Mouse (Mus musculus) CH12.LX (cell line): Measurements from ENCODE around the gene Zmynd15. TPM values are rescaled to one million over a fixed set of nuclear protein-coding genes. Genes with fewer than 3 reads are reported as not detected.

Experiments used
- DNase-seq: peaks from one replicate; pipeline ENCODE4 v3.0.0-alpha.2; 2013; ENCODE audit errors: extremely low read depth
- H3K27ac ChIP-seq: 2 replicates; pipeline ENCODE4 v1.5.1; 2012; ENCODE audit warnings: low read depth, mild to moderate bottlenecking, control low read depth, moderate library complexity; ENCODE audit not compliant: insufficient read depth
- H3K27me3 ChIP-seq: replicated peaks from 2 replicates; pipeline ENCODE3; 2012; ENCODE audit warnings: inconsistent platforms
- H3K36me3 ChIP-seq, 2 experiments: replicated peaks in 1 of 2; 2 replicates each; pipeline versions ENCODE3 to v1.6.1; 2012; ENCODE audit warnings: inconsistent platforms in 1 of 2, low read length in 1 of 2, mild to moderate bottlenecking in 1 of 2, mixed read lengths in 1 of 2, moderate library complexity in 1 of 2; ENCODE audit not compliant: control insufficient read depth in 1 of 2, insufficient read depth in 1 of 2
- H3K4me1 ChIP-seq, 2 experiments: 2 replicates each; pipeline ENCODE4 v1.6.1; 2012; ENCODE audit warnings: inconsistent platforms in 1 of 2, moderate library complexity in 1 of 2; ENCODE audit not compliant: insufficient read depth in 2 of 2, control insufficient read depth in 1 of 2
- H3K4me2 ChIP-seq: 2 replicates; pipeline ENCODE4 v1.6.1; 2012; ENCODE audit warnings: low read depth, mild to moderate bottlenecking, control low read depth; ENCODE audit not compliant: poor library complexity, insufficient read depth, severe bottlenecking
- H3K4me3 ChIP-seq, 3 experiments: fragments of 150-350 bp in 1 of 3; sonication (generic) in 1 of 3; replicated peaks in 1 of 3; 2 replicates each; pipeline versions ENCODE3 to v1.5.1; 2011 to 2012; ENCODE audit warnings: low read depth in 2 of 3, low read length in 2 of 3, mild to moderate bottlenecking in 2 of 3, moderate library complexity in 2 of 3, control low read depth in 1 of 3, improper control_type of control experiment in 1 of 3, inconsistent platforms in 1 of 3, mixed read lengths in 1 of 3; ENCODE audit not compliant: poor library complexity in 1 of 3
- H3K79me2 ChIP-seq: replicated peaks from 2 replicates; pipeline ENCODE4 v1.6.1; 2012; ENCODE audit warnings: mild to moderate bottlenecking, moderate library complexity; ENCODE audit not compliant: control insufficient read depth, poor library complexity, insufficient read depth, severe bottlenecking; ENCODE audit errors: extremely low read depth
- H3K9ac ChIP-seq: 2 replicates; pipeline ENCODE4 v1.6.1; 2012; ENCODE audit warnings: low read depth, mild to moderate bottlenecking, control low read depth, moderate library complexity; ENCODE audit not compliant: insufficient read depth
- H3K9me3 ChIP-seq: replicated peaks from 2 replicates; pipeline ENCODE3; 2012; ENCODE audit warnings: low read length, inconsistent platforms, mixed read lengths
- CHD1 ChIP-seq: IDR thresholded peaks from 2 replicates; pipeline ENCODE4 v1.6.1; 2012; ENCODE audit warnings: low read depth, low read length, improper control_type of control experiment, inconsistent platforms
- E2F4 ChIP-seq: IDR thresholded peaks from 2 replicates; pipeline ENCODE4 v1.6.1; 2011; ENCODE audit warnings: low read depth, low read length, improper control_type of control experiment; ENCODE audit not compliant: insufficient replicate concordance
- ELF1 ChIP-seq: IDR thresholded peaks from 2 replicates; pipeline ENCODE4 v1.6.1; 2014; ENCODE audit warnings: low read depth, mild to moderate bottlenecking, inconsistent platforms, low read length, improper control_type of control experiment
- EP300 ChIP-seq: IDR thresholded peaks from 2 replicates; pipeline ENCODE4 v1.6.1; 2011; ENCODE audit warnings: low read length, improper control_type of control experiment
- ETS1 ChIP-seq: conservative IDR thresholded peaks from 2 replicates; pipeline ENCODE4 v1.6.1; 2012; ENCODE audit warnings: low read depth, mild to moderate bottlenecking, inconsistent platforms, low read length, improper control_type of control experiment, moderate library complexity
- GABPA ChIP-seq: IDR thresholded peaks from 2 replicates; pipeline ENCODE4 v1.6.1; 2012; ENCODE audit warnings: low read depth, low read length, improper control_type of control experiment, inconsistent platforms; ENCODE audit not compliant: insufficient replicate concordance
- HCFC1 ChIP-seq: IDR thresholded peaks from 2 replicates; pipeline ENCODE4 v1.6.1; 2012; ENCODE audit warnings: low read depth, mild to moderate bottlenecking, inconsistent platforms, low read length, improper control_type of control experiment
- JUN ChIP-seq: IDR thresholded peaks from 2 replicates; pipeline ENCODE4 v1.6.1; 2011; ENCODE audit warnings: low read depth, mild to moderate bottlenecking, low read length, improper control_type of control experiment, moderate library complexity; ENCODE audit not compliant: insufficient read depth
- KAT2A ChIP-seq: IDR thresholded peaks from 2 replicates; pipeline ENCODE4 v1.6.1; 2012; ENCODE audit warnings: low read length, improper control_type of control experiment, inconsistent platforms; ENCODE audit not compliant: insufficient replicate concordance
- MEF2A ChIP-seq: IDR thresholded peaks from 2 replicates; pipeline ENCODE4 v1.6.1; 2014; ENCODE audit warnings: low read depth, mild to moderate bottlenecking, inconsistent platforms, low read length, improper control_type of control experiment, borderline replicate concordance
- MXI1 ChIP-seq: IDR thresholded peaks from 2 replicates; pipeline ENCODE4 v1.6.1; 2011; ENCODE audit warnings: mild to moderate bottlenecking, low read depth, low read length, improper control_type of control experiment
- MYC ChIP-seq: IDR thresholded peaks from 2 replicates; pipeline ENCODE4 v1.6.1; 2011; ENCODE audit warnings: low read depth, mild to moderate bottlenecking, improper control_type of control experiment, low read length
- NELFE ChIP-seq: IDR thresholded peaks from 2 replicates; pipeline ENCODE4 v1.6.1; 2011; ENCODE audit warnings: low read depth, low read length, improper control_type of control experiment
- RAD21 ChIP-seq: IDR thresholded peaks from 2 replicates; pipeline ENCODE4 v1.6.1; 2011; ENCODE audit warnings: low read depth, mild to moderate bottlenecking, low read length, improper control_type of control experiment, moderate library complexity
- RCOR1 ChIP-seq: conservative IDR thresholded peaks from 2 replicates; pipeline ENCODE4 v1.6.1; 2012; ENCODE audit warnings: low read depth, mild to moderate bottlenecking, inconsistent platforms, low read length, improper control_type of control experiment
- SIN3A ChIP-seq: IDR thresholded peaks from 2 replicates; pipeline ENCODE4 v1.6.1; 2012; ENCODE audit warnings: low read length, improper control_type of control experiment, inconsistent platforms
- SMC3 ChIP-seq: IDR thresholded peaks from 2 replicates; pipeline ENCODE4 v1.6.1; 2011; ENCODE audit warnings: low read depth, low read length, improper control_type of control experiment
- USF2 ChIP-seq: conservative IDR thresholded peaks from 2 replicates; pipeline ENCODE4 v1.6.1; 2011; ENCODE audit warnings: low read depth, low read length, improper control_type of control experiment
- ZC3H11A ChIP-seq: IDR thresholded peaks from 2 replicates; pipeline ENCODE4 v1.6.1; 2012; ENCODE audit warnings: low read depth, mild to moderate bottlenecking, inconsistent platforms, low read length, improper control_type of control experiment
- ZKSCAN1 ChIP-seq: IDR thresholded peaks from 2 replicates; pipeline ENCODE4 v1.6.1; 2012; ENCODE audit warnings: low read depth, inconsistent platforms, low read length, improper control_type of control experiment, borderline replicate concordance
- ZNF384 ChIP-seq: IDR thresholded peaks from 2 replicates; pipeline ENCODE4 v1.6.1; 2012; ENCODE audit warnings: low read depth, low read length, improper control_type of control experiment, inconsistent platforms
- dilution Hi-C: fragments of 300-500 bp; cut with MboI; formaldehyde crosslinking; loops from 2 replicates; pipeline ENCODE4 v1.14.3; 2020; ENCODE audit warnings: low sequenced_read_pairs; ENCODE audit not compliant: extremely low pct_unique_long_range_greater_than_20kb, extremely low pct_ligation_motif_present
- in situ Hi-C: fragments of 300-500 bp; cut with MboI; formaldehyde crosslinking; loops from 3 replicates; pipeline ENCODE4 v1.14.3; 2019; ENCODE audit warnings: low sequenced_read_pairs, low pct_ligation_motif_present, low pct_unique_long_range_greater_than_20kb, mixed read lengths
- polyA plus RNA-seq: library from polyadenylated mRNA; unstranded; fragments of >175 nt; gene quantifications from 2 replicates; pipeline ENCODE4 v1.2.1, GENCODE M21; 2012; ENCODE audit warnings: low read depth; ENCODE audit not compliant: insufficient read length
- total RNA-seq, 2 experiments: library from RNA; depleted of rRNA; stranded (reverse); fragments of 300-350 nt in 1 of 2; fragments of >200 nt in 1 of 2; gene quantifications; 2 replicates each; pipeline ENCODE4 v1.2.3; 2012 to 2014

Gene Zmynd15
- total and polyA plus RNA-seq, 3 experiments: 0.05 to 0.20 (median 0.08) TPM

DNA sequence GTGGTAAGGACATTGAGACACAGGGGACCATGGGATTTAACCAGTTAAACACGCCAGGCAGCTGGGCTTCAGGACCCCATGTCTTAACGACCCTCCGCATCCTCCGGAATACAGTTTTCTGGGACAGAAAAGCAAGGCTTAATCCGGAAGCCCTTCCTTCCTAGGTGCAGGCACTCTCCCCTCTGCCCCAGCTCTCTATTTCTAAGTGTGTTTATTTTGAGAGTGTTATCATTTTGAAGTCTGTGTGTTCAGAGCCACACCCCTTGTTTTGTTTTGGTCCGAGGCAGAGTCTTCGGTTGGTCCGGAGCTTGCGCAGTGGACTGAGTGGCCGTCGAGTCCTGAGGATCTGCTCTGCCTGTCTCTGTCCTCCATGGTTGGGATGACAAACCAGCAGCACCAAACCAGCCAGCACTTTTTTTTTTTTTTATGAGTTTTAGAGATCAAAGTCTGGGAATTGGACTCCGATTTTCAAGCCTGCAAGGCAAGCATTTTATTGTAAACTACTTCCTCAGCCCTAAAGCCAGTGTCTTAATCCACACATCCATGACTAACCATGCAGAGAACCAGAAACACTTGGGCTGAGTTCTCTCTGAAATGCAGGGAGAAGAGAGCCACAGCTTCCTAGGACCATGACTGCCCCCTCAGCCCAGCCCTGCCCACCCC is 15.8 kb downstream of the Zmynd15 start:
- Histone ChIP-seq H3K79me2 (no peaks in the 10 kb centered on the region), H3K27me3 (no peaks in the 10 kb centered on the region), H3K27ac (no peak overlapping the region), H3K9ac (no peak overlapping the region), H3K36me3 (no peaks in the 10 kb centered on the region)
- no peak for DNase-seq
- dilution Hi-C loops: no loop called here
- TF ChIP-seq HCFC1 (no peak), SIN3A (no peak), KAT2A (no peak), JUN (no peak)
- TF ChIP-seq, all 38 proteins: peak for 0
- in situ Hi-C loops: no loop called here
- H3K9me3 ChIP-seq: no peaks in the 10 kb centered on the region
- H3K4me1 ChIP-seq: peaks cover 0 to 16% of the 10 kb centered on the region in 2 experiments; a peak in 2 of 4 replicates
- H3K4me3 ChIP-seq: no peak overlapping the region
- no peak overlapping the region for H3K4me2 ChIP-seq

DNA sequence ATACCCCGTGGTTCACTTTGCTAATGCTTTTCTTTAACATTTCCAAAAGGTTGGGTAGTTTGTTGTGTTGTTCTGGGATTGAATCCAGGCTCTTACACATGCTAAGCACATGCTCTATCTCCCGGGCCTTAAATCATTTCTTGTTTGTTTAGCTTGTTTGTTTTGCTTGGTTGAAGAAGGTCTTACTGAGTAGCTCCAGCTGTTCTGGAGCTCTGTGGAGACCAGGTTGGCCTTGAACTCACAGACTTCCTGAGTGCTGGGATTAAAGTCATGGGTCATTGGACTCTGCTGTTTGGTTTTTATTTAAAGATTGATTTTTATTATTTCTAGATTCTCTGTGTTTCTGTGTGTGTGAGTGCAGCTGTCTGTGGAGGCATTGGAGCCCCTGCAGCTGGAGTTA is 26.3 kb downstream of the Zmynd15 start:
- no peak for DNase-seq
- H3K9me3 ChIP-seq: no peaks in the 10 kb centered on the region
- no peak overlapping the region for H3K4me2 ChIP-seq
- H3K4me1 ChIP-seq: peaks cover 0 to 7% of the 10 kb centered on the region in 2 experiments; a peak in 2 of 4 replicates
- in situ Hi-C loops (no loop called here), dilution Hi-C loops (no loop called here)
- no peak overlapping the region for H3K4me3 ChIP-seq
- no peak overlapping the region for H3K9ac ChIP-seq
- TF ChIP-seq CHD1 (no peak), RCOR1 (no peak), ELF1 (no peak), USF2 (no peak), ETS1 (no peak), ZKSCAN1 (no peak), NELFE (no peak), RAD21 (no peak), MXI1 (no peak), ZNF384 (no peak), HCFC1 (no peak), SMC3 (no peak), MYC (no peak), EP300 (no peak), JUN (no peak), MEF2A (no peak), ZC3H11A (no peak), E2F4 (no peak), GABPA (no peak)
- H3K36me3 ChIP-seq: no peaks in the 10 kb centered on the region
- no peak overlapping the region for H3K27ac ChIP-seq
- no peaks in the 10 kb centered on the region for H3K79me2 ChIP-seq
- H3K27me3 ChIP-seq: no peaks in the 10 kb centered on the region
